27 mouse cellular contexts compared by ENCODE assay signal in the genomic region with DNA sequence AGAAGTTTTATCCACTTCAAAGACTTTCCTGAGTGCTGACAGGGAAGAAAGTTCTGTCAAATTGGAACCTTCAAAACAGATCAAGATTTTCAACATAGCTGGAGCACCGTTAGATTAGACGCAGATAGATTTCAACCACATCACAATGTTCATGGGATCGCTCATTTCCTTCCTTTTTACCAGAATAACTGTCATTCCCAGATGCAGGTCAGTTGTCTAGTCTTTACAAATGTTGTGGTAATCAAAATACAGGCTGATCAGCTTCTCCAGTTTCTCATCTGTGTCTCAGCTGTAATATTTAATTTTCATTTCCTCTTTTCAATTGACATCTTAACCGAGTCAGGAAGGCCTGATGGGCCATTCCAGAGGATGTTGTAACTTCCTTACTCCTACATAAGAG. TPM values are rescaled to one million over a fixed set of nuclear protein-coding genes. Genes with fewer than 3 reads are reported as not detected.
DNase-seq lines count a peak whose midpoint lies in the region; ATAC-seq and TF ChIP-seq lines count a peak whose summit lies in the region.
"Had no signal": no experiment of that assay in that cellular context is flagged by ENCODE, and none has a peak within 500 bp of the region (broad histone marks: within the 10 kb centered on the region; RNA-seq: fewer than 3 reads in every experiment).

No protein-coding gene starts in this region.

- peaks cover 67% of the 10 kb centered on the region for H3K4me1 ChIP-seq in E14TG2a.4 (replicated peaks; ENCODE audit: low read depth, low read length)
- H3K4me1 ChIP-seq in intestine, embryonic 16.5 days (ENCODE audit: control insufficient read depth, insufficient read depth, low read length): no peaks in the 10 kb centered on the region
- H3K4me1 ChIP-seq: forebrain, embryonic 13.5 days; heart, embryonic 12.5 days; heart, embryonic 15.5 days had no signal

- DNase-seq in 416B (ENCODE audit: low read depth) (peak; percentile 60), adipocyte (ENCODE audit: low spot score) (no peak)
- DNase-seq in adrenal gland, postnatal 10 days: no peak
- DNase-seq: adrenal gland, postnatal 14 days; cerebellum, adult 11-12 months; cerebellum, adult 8-10 months; cerebellum, postnatal 10 days; cerebellum, postnatal 36 days; gastrocnemius, postnatal 10 days; gastrocnemius, postnatal 36 days; heart, adult 18-20 months; heart, postnatal 10 days; heart, postnatal 36 days; kidney, adult 2 months had no signal

- H3K4me2 ChIP-seq in intestine, embryonic 16.5 days (ENCODE audit: low read depth, low read length): no peak overlapping the region
- H3K4me2 ChIP-seq: forebrain, embryonic 13.5 days; heart, embryonic 12.5 days; heart, embryonic 15.5 days; hindbrain, embryonic 14.5 days had no signal

- peak; percentile 42; the same call in 1 of the 2 replicates for ATAC-seq in common myeloid progenitor, adult 5-6 weeks (replicated peaks; ENCODE audit: low read depth, poor library complexity, severe bottlenecking)
- no peak for ATAC-seq in intestine, embryonic 16.5 days
- ATAC-seq: activated CD4-positive, CD25-positive, alpha-beta regulatory T cell, adult 4 months; forebrain, embryonic 13.5 days; forebrain, embryonic 16.5 days; hindbrain, postnatal 0 days; inflammation-experienced regulatory T-cells, adult 6 months; intestine, postnatal 0 days had no signal

- no peaks in the 10 kb centered on the region for H3K27me3 ChIP-seq in E14TG2a.4 (ENCODE audit: insufficient read depth, low read length)
- no peaks in the 10 kb centered on the region for H3K27me3 ChIP-seq in intestine, embryonic 16.5 days (replicated peaks; ENCODE audit: control insufficient read depth, insufficient read depth, low read length)
- H3K27me3 ChIP-seq: forebrain, embryonic 13.5 days; heart, embryonic 12.5 days; heart, embryonic 15.5 days had no signal

- no peak overlapping the region for H3K9ac ChIP-seq in intestine, embryonic 16.5 days (ENCODE audit: low read depth, low read length)
- H3K9ac ChIP-seq: forebrain, embryonic 13.5 days; heart, embryonic 12.5 days; heart, embryonic 15.5 days; hindbrain, embryonic 14.5 days had no signal

- H3K27ac ChIP-seq in intestine, embryonic 16.5 days (ENCODE audit: low read length): no peak overlapping the region
- H3K27ac ChIP-seq: forebrain, embryonic 10.5 days; forebrain, embryonic 13.5 days; heart, embryonic 15.5 days; hindbrain, embryonic 14.5 days; hindbrain, postnatal 0 days had no signal

- WGBS in intestine, embryonic 16.5 days: 82% methylated on average over 4 of the region's 4 CpGs

- no peaks in the 10 kb centered on the region for H3K9me3 ChIP-seq in E14TG2a.4 (ENCODE audit: low read length)
- no peaks in the 10 kb centered on the region for H3K9me3 ChIP-seq in intestine, embryonic 16.5 days (ENCODE audit: control insufficient read depth, low read length)
- H3K9me3 ChIP-seq: forebrain, embryonic 10.5 days; forebrain, embryonic 13.5 days; heart, embryonic 12.5 days; heart, embryonic 15.5 days had no signal

- TF ChIP-seq CTCF in E14TG2a.4 (conservative IDR thresholded peaks at IDR 0.05; ENCODE audit: low read length): no peak

- no peaks in the 10 kb centered on the region for H3K36me3 ChIP-seq in E14TG2a.4 (ENCODE audit: insufficient read depth, low read length)
- H3K36me3 ChIP-seq in intestine, embryonic 16.5 days (ENCODE audit: control insufficient read depth, insufficient read depth, low read length): no peaks in the 10 kb centered on the region
- H3K36me3 ChIP-seq: forebrain, embryonic 10.5 days; heart, embryonic 12.5 days; heart, embryonic 15.5 days had no signal

- H3K4me3 ChIP-seq in E14TG2a.4 (replicated peaks; ENCODE audit: low read length): peak overlapping the region; percentile 46; the same call in 1 of the 2 replicates
- H3K4me3 ChIP-seq in intestine, embryonic 16.5 days (ENCODE audit: low read length): no peak overlapping the region
- H3K4me3 ChIP-seq: forebrain, embryonic 10.5 days; forebrain, embryonic 13.5 days; heart, embryonic 12.5 days; heart, embryonic 15.5 days had no signal

RNA-seq across cellular contexts. Expression of a gene that starts 29.5 kb away (rescaled TPM):
- total RNA-seq in common myeloid progenitor, adult 5-6 weeks (2017): not detected in 2 replicates
- total RNA-seq in adrenal gland, postnatal 10 days (2021): 1 to 10 TPM; 1.7 to 2.3 TPM
- polyA plus RNA-seq in intestine, embryonic 16.5 days (2015; fragmentation: Nextera tagmentation; extraction: Ambion mirVana): 0.20 and 0.24 TPM in 2 replicates

RNA-seq across cellular contexts. Expression of a gene that starts 30.1 kb away (rescaled TPM):
- total RNA-seq in common myeloid progenitor, adult 5-6 weeks (2017): 0.27 TPM in 1 of 2 replicates, not detected in the other
- 10 to 100 TPM in 1 of 2 experiments, 1 to 10 TPM in 1; 7.1 to 12.8 TPM for total RNA-seq in adrenal gland, postnatal 10 days (2021)
- polyA plus RNA-seq in intestine, embryonic 16.5 days (2015; fragmentation: Nextera tagmentation; extraction: Ambion mirVana): not detected in 2 replicates
- polyA plus RNA-seq: activated CD4-positive, CD25-positive, alpha-beta regulatory T cell, adult 4 months; inflammation-experienced regulatory T-cells, adult 6 months; intestine, postnatal 0 days had no signal

RNA-seq across cellular contexts. Expression of a gene that starts 39.7 kb away (rescaled TPM):
- total RNA-seq in common myeloid progenitor, adult 5-6 weeks (2017): 42.2 and 45.8 TPM in 2 replicates
- total RNA-seq in adrenal gland, postnatal 10 days (2021): 10 to 100 TPM; 23.0 to 30.2 TPM
- 21.0 and 21.1 TPM in 2 replicates for polyA plus RNA-seq in intestine, embryonic 16.5 days (2015; fragmentation: Nextera tagmentation; extraction: Ambion mirVana)
